Comparison of ENCODE assay signal across 26 mouse cellular contexts in genomic region chr9:45049731-45050130, GRCm38 (mm10). TPM values are rescaled to one million over a fixed set of nuclear protein-coding genes. Genes with fewer than 3 reads are reported as not detected.
A peak's percentile ranks its signal among the peaks of the same experiment; 100 is the strongest.
DNase-seq lines count a peak whose midpoint lies in the region; ATAC-seq and TF ChIP-seq lines count a peak whose summit lies in the region.
"Had no signal": no experiment of that assay in that cellular context is flagged by ENCODE, and none has a peak within 500 bp of the region (broad histone marks: within the 10 kb centered on the region; RNA-seq: fewer than 3 reads in every experiment).

No protein-coding gene starts in this region.

- no peaks in the 10 kb centered on the region for H3K79me2 ChIP-seq in MEL (ENCODE audit: control insufficient read depth, insufficient read depth, low read length, poor library complexity)

- H3K27me3 ChIP-seq in MEL (ENCODE audit: control insufficient read depth in 1 of 2, insufficient read depth in 2 of 2, low read length in 2 of 2) = peaks cover 0 to 20% of the 10 kb centered on the region in 2 experiments; a peak in 3 of 4 replicates
- H3K27me3 ChIP-seq in forebrain, embryonic 14.5 days (replicated peaks; ENCODE audit: control insufficient read depth, insufficient read depth, low read length) = 0 out of 2 replicates have a peak, but pooled peaks cover 9% of the 10 kb centered on the region

- H3K36me3 ChIP-seq in MEL (ENCODE audit: control insufficient read depth in 1 of 2, insufficient read depth in 2 of 2, low read length in 2 of 2) = peaks cover 0 to 15% of the 10 kb centered on the region in 2 experiments; a peak in 2 of 4 replicates
- H3K36me3 ChIP-seq in forebrain, embryonic 14.5 days (ENCODE audit: control insufficient read depth, insufficient read depth, low read length) = no peaks in the 10 kb centered on the region
- H3K36me3 ChIP-seq: embryonic facial prominence, embryonic 13.5 days; forebrain, embryonic 12.5 days; heart, embryonic 10.5 days; hindbrain, embryonic 12.5 days had no signal

- H3K9ac ChIP-seq in MEL (ENCODE audit: control insufficient read depth, low read depth, low read length, poor library complexity, severe bottlenecking) = no peak overlapping the region
- H3K9ac ChIP-seq in forebrain, embryonic 14.5 days (ENCODE audit: low read length) = no peak overlapping the region
- H3K9ac ChIP-seq: embryonic facial prominence, embryonic 13.5 days; forebrain, embryonic 12.5 days; forebrain, postnatal 0 days; hindbrain, embryonic 12.5 days had no signal

- no peak overlapping the region for H3K4me2 ChIP-seq in forebrain, embryonic 14.5 days (ENCODE audit: low read length)
- H3K4me2 ChIP-seq: embryonic facial prominence, embryonic 13.5 days; forebrain, embryonic 12.5 days; hindbrain, embryonic 12.5 days had no signal

- DNase-seq in MEL (ENCODE audit: low read depth, low spot score) = peak; percentile 83
- no peak for DNase-seq in cerebellum, adult 9-11 months
- DNase-seq in right cerebral cortex, adult 2 months (ENCODE audit: low spot score in 2 of 2) = no peak
- no peak for DNase-seq in forebrain, embryonic 14.5 days (ENCODE audit: low spot score)
- DNase-seq: adrenal gland, adult 2 months; adrenal gland, postnatal 25 days; cerebellum, adult 11 months; cerebellum, adult 8-10 months; cerebellum, postnatal 25 days; forebrain, postnatal 0 days; gastrocnemius, adult 2 months; gastrocnemius, postnatal 36 days; heart, adult 18-20 months; heart, postnatal 10 days; heart, postnatal 4 days had no signal

- peak; percentile 66 to 84 for TF ChIP-seq EP300 in MEL (IDR thresholded peaks at IDR 0.05; ENCODE audit: low read depth in 1 of 2, low read length in 2 of 2)

- H3K4me3 ChIP-seq in MEL (ENCODE audit: control insufficient read depth in 1 of 2, insufficient read depth in 1 of 2, low read depth in 2 of 2, low read length in 2 of 2) = no peak overlapping the region
- H3K4me3 ChIP-seq in forebrain, embryonic 14.5 days (ENCODE audit: low read depth, low read length) = no peak overlapping the region
- H3K4me3 ChIP-seq: embryonic facial prominence, embryonic 13.5 days; forebrain, embryonic 12.5 days; gastrocnemius, adult 2 months; heart, embryonic 10.5 days; hindbrain, embryonic 12.5 days had no signal

- peak; percentile 52 for ATAC-seq in common myeloid progenitor, adult 5-6 weeks (replicated peaks; ENCODE audit: low read depth, poor library complexity, severe bottlenecking)
- ATAC-seq in monocyte, adult 5-6 weeks (replicated peaks; ENCODE audit: insufficient number of reproducible peaks, low FRiP score, low TSS enrichment, poor library complexity, severe bottlenecking) = peak; percentile 91
- ATAC-seq in forebrain, embryonic 14.5 days = no peak
- ATAC-seq: forebrain, postnatal 0 days; hindbrain, embryonic 16.5 days; inflammation-experienced regulatory T-cells, adult 6 months had no signal

- TF ChIP-seq RAD21 in MEL (IDR thresholded peaks at IDR 0.05; ENCODE audit: low read depth, low read length) = no peak

- peak overlapping the region; percentile 59 for H3K27ac ChIP-seq in MEL (ENCODE audit: control insufficient read depth, low read depth, low read length)
- no peak overlapping the region for H3K27ac ChIP-seq in forebrain, embryonic 14.5 days (ENCODE audit: low read depth, low read length)
- H3K27ac ChIP-seq: embryonic facial prominence, embryonic 13.5 days; forebrain, embryonic 12.5 days; gastrocnemius, adult 2 months; heart, embryonic 10.5 days; hindbrain, embryonic 12.5 days had no signal

- peaks cover 14 to 23% of the 10 kb centered on the region in 2 experiments for H3K4me1 ChIP-seq in MEL (ENCODE audit: control insufficient read depth in 1 of 2, insufficient read depth in 2 of 2, low read length in 2 of 2)
- no peaks in the 10 kb centered on the region for H3K4me1 ChIP-seq in forebrain, embryonic 14.5 days (ENCODE audit: control insufficient read depth, insufficient read depth, low read length)
- H3K4me1 ChIP-seq: embryonic facial prominence, embryonic 13.5 days; heart, embryonic 10.5 days; hindbrain, embryonic 12.5 days had no signal

- WGBS in forebrain, embryonic 14.5 days = 81% methylated on average over 1 of the region's 1 CpGs

- no peak for TF ChIP-seq CTCF in MEL (IDR thresholded peaks at IDR 0.05 in 2 of 3, conservative IDR thresholded peaks at IDR 0.05 in 1 of 3; ENCODE audit: control insufficient read depth in 1 of 3, insufficient read depth in 1 of 3, low read depth in 2 of 3, low read length in 3 of 3, poor library complexity in 1 of 3, severe bottlenecking in 1 of 3)

- H3K9me3 ChIP-seq in MEL (replicated peaks; ENCODE audit: insufficient read depth, low read length) = no peaks in the 10 kb centered on the region
- no peaks in the 10 kb centered on the region for H3K9me3 ChIP-seq in forebrain, embryonic 14.5 days (replicated peaks; ENCODE audit: control insufficient read depth, low read length)
- H3K9me3 ChIP-seq: embryonic facial prominence, embryonic 13.5 days; forebrain, embryonic 12.5 days; heart, embryonic 10.5 days; hindbrain, embryonic 12.5 days had no signal

- no peak for TF ChIP-seq POLR2A in MEL (IDR thresholded peaks at IDR 0.05; ENCODE audit: control insufficient read depth in 1 of 2, insufficient read depth in 1 of 2, low read depth in 1 of 2, low read length in 2 of 2, poor library complexity in 1 of 2)

TF ChIP-seq in MEL, 35 proteins besides CTCF, POLR2A, EP300 and RAD21 (continues in another document):
- no peak for TF ChIP-seq POLR2AphosphoS5 (IDR thresholded peaks at IDR 0.05; ENCODE audit: borderline replicate concordance, low read depth, low read length)
- 0 out of 2 replicates have a peak, but pooled peaks have one; percentile 24 for TF ChIP-seq MAX (IDR thresholded peaks at IDR 0.05; ENCODE audit: low read length)
- TF ChIP-seq UBTF (IDR thresholded peaks at IDR 0.05; ENCODE audit: borderline replicate concordance, insufficient read depth, low read depth, low read length) = no peak
- TF ChIP-seq MEF2A (IDR thresholded peaks at IDR 0.05; ENCODE audit: extremely low read depth, insufficient replicate concordance, low read depth, low read length, poor library complexity, severe bottlenecking) = no peak
- no peak for TF ChIP-seq GABPA (IDR thresholded peaks at IDR 0.05; ENCODE audit: low read depth, low read length)
- no peak for TF ChIP-seq CHD1 (IDR thresholded peaks at IDR 0.05; ENCODE audit: low read depth, low read length)
- TF ChIP-seq MXI1 (IDR thresholded peaks at IDR 0.05; ENCODE audit: low read depth, low read length) = no peak
- TF ChIP-seq TBP (IDR thresholded peaks at IDR 0.05; ENCODE audit: low read depth, low read length) = 0 out of 2 replicates have a peak, but pooled peaks have one; percentile 16
- TF ChIP-seq CHD2 (IDR thresholded peaks at IDR 0.05; ENCODE audit: low read length) = no peak
- TF ChIP-seq NELFE (IDR thresholded peaks at IDR 0.05; ENCODE audit: low read depth, low read length) = no peak
- TF ChIP-seq RCOR1 (IDR thresholded peaks at IDR 0.05; ENCODE audit: low read depth, low read length) = peak; percentile 44
- TF ChIP-seq HCFC1 (IDR thresholded peaks at IDR 0.05; ENCODE audit: low read depth, low read length) = 0 out of 2 replicates have a peak, but pooled peaks have one; percentile 12
- TF ChIP-seq ELF1 (IDR thresholded peaks at IDR 0.05; ENCODE audit: low read depth, low read length) = peak; percentile 57; the same call in 1 of the 2 replicates
- TF ChIP-seq KAT2A (conservative IDR thresholded peaks at IDR 0.05; ENCODE audit: low read depth, low read length) = 0 out of 2 replicates have a peak, but pooled peaks have one; percentile 19
- TF ChIP-seq USF1 (IDR thresholded peaks at IDR 0.05; ENCODE audit: low read depth, low read length) = no peak; the same call in 1 of the 2 replicates
- peak; percentile 19; the same call in 1 of the 2 replicates for TF ChIP-seq SIN3A (IDR thresholded peaks at IDR 0.05; ENCODE audit: low read length)
- no peak for TF ChIP-seq MYB (IDR thresholded peaks at IDR 0.05; ENCODE audit: low read depth, low read length)
- no peak for TF ChIP-seq E2F4 (IDR thresholded peaks at IDR 0.05; ENCODE audit: borderline replicate concordance, low read depth, low read length)
- TF ChIP-seq MAZ (IDR thresholded peaks at IDR 0.05; ENCODE audit: low read depth, low read length) = no peak
- TF ChIP-seq TCF12 (IDR thresholded peaks at IDR 0.05; ENCODE audit: low read depth, low read length) = no peak; the same call in none of the 2 replicates
- TF ChIP-seq SMC3 (IDR thresholded peaks at IDR 0.05; ENCODE audit: low read depth, low read length) = no peak
- no peak for TF ChIP-seq ZMIZ1 (IDR thresholded peaks at IDR 0.05; ENCODE audit: low read depth, low read length)

RNA-seq across cellular contexts. Expression of gene Mpzl3, which starts 5.3 kb away (rescaled TPM):
- total RNA-seq in MEL (2012; rRNA removed) = not detected in 2 replicates
- not detected for polyA plus RNA-seq in MEL (2012; ENCODE audit: insufficient read depth in 1 of 2, insufficient read length in 2 of 2, low read depth in 1 of 2, low replicate concordance in 2 of 2, missing spikeins in 1 of 2)
- total RNA-seq in common myeloid progenitor, adult 5-6 weeks (2017) = 0.27 and 1.0 TPM in 2 replicates
- total RNA-seq in monocyte, adult 5-6 weeks (2017) = 5.0 to 6.5 TPM (median 5.9 TPM) in 3 replicates
- polyA plus RNA-seq in forebrain, embryonic 14.5 days (2014; fragmentation: Nextera tagmentation; extraction: Ambion mirVana) = 1.3 and 1.5 TPM in 2 replicates

RNA-seq across cellular contexts. Expression of gene Mpzl2, which starts 10.1 kb away (rescaled TPM):
- 0.08 and 0.16 TPM in 2 replicates for total RNA-seq in MEL (2012; rRNA removed)
- under 1 TPM in 1 of 2 experiments, not detected in 1; 0.39 TPM for polyA plus RNA-seq in MEL (2012; ENCODE audit: insufficient read depth in 1 of 2, insufficient read length in 2 of 2, low read depth in 1 of 2, low replicate concordance in 2 of 2, missing spikeins in 1 of 2)
- total RNA-seq in common myeloid progenitor, adult 5-6 weeks (2017) = not detected in 2 replicates
- not detected in 3 replicates for total RNA-seq in monocyte, adult 5-6 weeks (2017)
- 0.18 and 0.38 TPM in 2 replicates for polyA plus RNA-seq in forebrain, embryonic 14.5 days (2014; fragmentation: Nextera tagmentation; extraction: Ambion mirVana)
- polyA plus RNA-seq: C2C12; inflammation-experienced regulatory T-cells, adult 6 months had no signal

RNA-seq across cellular contexts. Expression of gene Jaml, which starts 29.3 kb away (rescaled TPM):
- not detected in 2 replicates for total RNA-seq in MEL (2012; rRNA removed)
- polyA plus RNA-seq in MEL (2012; ENCODE audit: insufficient read depth in 1 of 2, insufficient read length in 2 of 2, low read depth in 1 of 2, low replicate concordance in 2 of 2, missing spikeins in 1 of 2) = not detected
- total RNA-seq in common myeloid progenitor, adult 5-6 weeks (2017) = 1.6 and 6.1 TPM in 2 replicates
- 3.2 to 7.0 TPM (median 5.8 TPM) in 3 replicates for total RNA-seq in monocyte, adult 5-6 weeks (2017)
- 0.15 TPM in 1 of 2 replicates, not detected in the other for polyA plus RNA-seq in forebrain, embryonic 14.5 days (2014; fragmentation: Nextera tagmentation; extraction: Ambion mirVana)
- total RNA-seq: forebrain, postnatal 0 days had no signal
- polyA plus RNA-seq: C2C12; embryonic facial prominence, embryonic 13.5 days; hindbrain, embryonic 12.5 days had no signal

RNA-seq across cellular contexts. Expression of gene Cd3e, which starts 40.3 kb away (rescaled TPM):
- not detected in 2 replicates for total RNA-seq in MEL (2012; rRNA removed)
- polyA plus RNA-seq in MEL (2012; ENCODE audit: insufficient read depth in 1 of 2, insufficient read length in 2 of 2, low read depth in 1 of 2, low replicate concordance in 2 of 2, missing spikeins in 1 of 2) = not detected
- not detected in 2 replicates for total RNA-seq in common myeloid progenitor, adult 5-6 weeks (2017)
- total RNA-seq in monocyte, adult 5-6 weeks (2017) = 0.32 to 1.6 TPM (median 0.76 TPM) in 3 replicates
- polyA plus RNA-seq in forebrain, embryonic 14.5 days (2014; fragmentation: Nextera tagmentation; extraction: Ambion mirVana) = not detected in 2 replicates
- total RNA-seq: forebrain, postnatal 0 days; gastrocnemius, adult 2 months had no signal
- polyA plus RNA-seq: brain, embryonic 14.5 days; C2C12; embryonic facial prominence, embryonic 13.5 days; forebrain, embryonic 12.5 days; forebrain, postnatal 0 days; heart, embryonic 10.5 days; heart, embryonic 14.5 days; hindbrain, embryonic 12.5 days had no signal
